Mouse (Mus musculus) olfactory bulb, adult 2 months (tissue): ENCODE measurements around the gene Copb1.

Experiments used
- CTCF ChIP-seq: fragments of 200-500 bp; IDR thresholded peaks from 2 replicates; pipeline ENCODE4 v1.5.1; 2012; ENCODE audit warnings: low read depth, mild to moderate bottlenecking, low read length, moderate library complexity; ENCODE audit not compliant: insufficient read depth
- POLR2A ChIP-seq: fragments of 200-500 bp; IDR thresholded peaks from 2 replicates; pipeline ENCODE4 v1.6.1; 2012; ENCODE audit warnings: mild to moderate bottlenecking, low read depth, low read length, moderate library complexity; ENCODE audit not compliant: insufficient read depth

DNA sequence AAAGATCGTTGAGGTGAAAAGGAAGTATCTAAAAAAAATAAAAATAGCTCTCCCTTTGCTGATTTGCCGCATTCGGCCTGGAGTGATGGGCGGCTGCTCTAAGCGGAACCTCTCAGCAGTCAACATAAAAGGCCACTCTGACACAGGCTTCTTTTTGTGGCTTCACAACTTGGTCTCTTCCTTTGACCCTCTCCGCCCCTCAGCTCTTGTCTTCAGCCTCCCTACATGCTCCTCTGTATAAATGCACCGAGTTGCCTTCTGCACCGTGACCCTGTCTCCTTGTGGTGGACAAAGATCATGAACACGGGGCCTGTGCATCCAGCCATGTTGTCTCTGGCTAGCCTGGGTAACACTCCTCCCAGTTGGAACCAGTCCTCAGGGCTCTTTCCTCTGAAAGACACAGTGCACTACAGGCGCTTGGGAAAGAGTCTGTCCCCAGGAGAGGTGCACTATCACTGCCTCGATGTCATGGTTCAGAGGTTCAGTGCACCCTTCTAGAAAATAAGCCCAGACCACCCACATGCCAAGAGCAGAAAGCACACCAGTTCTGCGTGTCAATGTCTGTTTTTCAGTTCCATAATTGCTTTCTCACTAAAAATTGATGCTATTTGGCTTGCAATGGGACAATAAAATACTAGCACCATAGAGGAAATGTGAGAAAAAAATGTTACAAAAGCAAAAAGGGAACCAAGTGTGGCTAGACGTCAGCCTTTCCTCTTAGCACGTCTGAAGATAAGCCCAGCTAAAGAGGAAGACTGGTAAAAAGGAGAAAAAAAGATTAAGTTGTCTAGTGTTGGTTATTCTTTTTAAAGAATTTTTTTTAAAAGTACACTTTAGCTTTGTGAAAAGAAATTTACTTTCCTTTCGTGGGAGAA is 37.2 kb upstream of the Copb1 start:
- TF ChIP-seq CTCF (no peak), POLR2A (no peak)
